Mouse (Mus musculus): ENCODE measurements around the gene Acadsb. TPM values are rescaled to one million over a fixed set of nuclear protein-coding genes. Genes with fewer than 3 reads are reported as not detected.

Gene Acadsb
- total RNA-seq, 2 experiments from 2014 or later, result 113 to 145 TPM

DNA sequence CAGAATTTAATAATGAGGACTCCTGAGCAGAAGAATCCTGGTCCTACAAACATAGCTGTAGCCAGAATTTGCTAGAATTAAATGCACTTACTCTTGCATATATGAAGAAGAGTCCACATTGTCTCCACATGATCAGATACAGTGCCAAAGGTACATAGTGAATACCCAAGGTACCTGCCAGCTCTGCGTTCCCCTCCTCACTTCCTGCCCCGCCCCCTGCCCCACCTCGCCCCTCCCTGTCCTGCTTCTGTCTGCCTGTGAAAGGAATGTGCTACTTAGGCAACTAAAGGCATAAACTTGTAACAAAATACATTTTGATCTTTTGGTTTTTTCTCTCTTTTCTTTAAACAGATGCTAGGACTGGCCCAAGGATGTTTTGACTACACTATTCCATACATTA, 26.6 kb downstream of the Acadsb start:
- intact Hi-C loops (cut with DNase I), result loop anchor here (10.0 kb wide), 1 partner anchor 448 kb away; no protein-coding TSS in a partner anchor
- no peak for DNase-seq

DNA sequence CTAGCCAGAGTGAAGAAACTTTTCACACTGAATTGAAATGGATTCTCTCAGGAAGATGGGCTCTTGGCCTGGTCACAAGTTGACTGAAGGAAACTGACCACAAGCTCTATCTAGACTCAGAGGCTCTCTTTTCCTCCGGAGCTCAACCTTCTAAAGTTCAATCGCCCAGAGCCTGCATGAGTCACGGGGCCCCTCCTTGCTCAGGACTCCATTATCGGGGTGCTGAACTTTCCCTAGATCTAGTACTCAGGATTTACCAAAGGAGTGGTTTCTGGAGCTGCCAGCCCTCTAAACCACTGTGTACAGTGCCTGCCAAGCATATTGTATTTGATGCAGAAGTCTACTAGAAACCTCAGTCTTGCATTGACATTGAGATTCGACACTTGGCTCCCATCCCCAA, 46.3 kb downstream of the Acadsb start:
- intact Hi-C loops (cut with DNase I), result no loop called here
- no peak for DNase-seq

DNA sequence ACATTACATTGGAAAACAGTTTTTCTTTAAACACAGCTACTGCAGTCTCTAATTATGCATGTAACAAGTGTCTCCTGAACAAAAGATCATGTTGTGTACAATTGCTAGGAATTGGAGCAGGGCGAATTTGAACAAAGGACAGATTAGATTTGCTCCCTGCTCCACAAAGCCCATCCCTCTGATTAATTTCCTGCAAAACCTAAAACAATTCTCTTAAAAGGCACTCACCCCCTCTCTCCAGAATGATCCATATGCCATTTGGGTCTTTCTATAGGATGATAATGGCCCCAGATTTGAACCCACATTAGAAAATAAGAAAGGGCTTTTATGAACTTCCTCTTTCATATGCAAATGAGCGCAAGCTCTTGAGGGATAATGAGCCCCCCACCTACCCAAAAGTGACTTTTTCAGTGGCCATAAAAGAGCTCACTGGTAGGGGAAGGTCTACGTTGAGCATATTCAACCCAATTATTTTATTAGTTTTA, 54.8 kb downstream of the Acadsb start:
- DNase-seq, result no peak
- intact Hi-C loops (cut with DNase I), result no loop called here

DNA sequence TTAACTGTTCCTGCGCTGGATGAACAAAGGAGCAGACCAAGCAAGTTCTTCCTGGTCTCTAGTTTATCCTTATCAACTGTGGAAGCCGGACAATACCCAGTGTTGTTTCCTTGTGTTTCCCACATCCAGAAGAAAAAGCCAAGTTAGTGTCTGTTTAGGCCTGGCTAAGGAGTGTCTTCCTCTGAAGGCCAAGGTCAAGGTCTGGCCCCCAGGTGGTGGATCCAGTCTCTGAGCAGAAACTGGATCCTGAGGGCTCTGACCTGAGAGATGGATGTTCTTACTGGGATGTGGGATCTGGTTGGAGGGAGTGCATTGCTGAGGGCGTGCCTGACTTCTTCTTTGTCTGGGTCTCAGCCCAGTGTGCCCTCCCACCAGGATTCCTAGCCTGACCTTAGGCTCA, 55.3 kb downstream of the Acadsb start:
- no peak for DNase-seq
- intact Hi-C loops (cut with DNase I), result no loop called here

DNA sequence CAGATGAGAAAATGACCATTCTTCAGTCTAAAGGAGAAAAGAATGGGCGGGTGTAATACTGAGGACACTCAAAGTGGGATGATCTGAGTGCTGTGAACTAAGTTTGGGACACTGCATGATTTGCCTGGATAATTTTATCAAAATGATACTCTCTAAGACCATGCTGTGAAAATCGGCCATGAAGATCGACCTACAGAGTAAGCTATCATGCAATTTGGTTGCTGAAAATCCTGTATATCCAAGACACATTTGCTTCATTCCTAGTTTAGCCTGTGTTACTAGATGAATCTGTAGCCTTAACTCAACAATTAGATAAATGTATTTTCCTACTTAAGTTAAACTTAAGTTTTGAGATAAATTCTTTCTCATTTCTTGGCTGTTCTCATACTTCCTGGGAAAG, 56.9 kb downstream of the Acadsb start:
- DNase-seq, result no peak
- intact Hi-C loops (cut with DNase I), result no loop called here

DNA sequence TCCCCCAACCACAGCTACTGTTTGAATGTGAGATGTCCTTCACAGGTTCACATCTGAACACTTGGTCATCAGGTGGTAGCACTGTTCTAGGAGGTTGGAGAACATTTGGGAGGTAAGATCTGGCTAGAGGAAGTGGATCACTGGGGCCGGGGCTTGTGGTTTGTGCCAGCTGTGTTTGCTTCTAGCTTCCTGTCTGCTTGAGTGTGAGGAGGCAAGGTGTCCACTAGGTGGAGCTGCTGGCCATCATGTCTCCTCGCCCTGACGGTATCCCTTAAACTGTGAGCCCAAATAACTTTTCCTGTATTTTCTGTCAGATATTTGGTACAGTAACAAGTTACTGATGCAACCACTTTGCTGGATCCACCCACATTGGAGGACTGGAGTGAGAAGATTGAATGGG, 59.1 kb downstream of the Acadsb start:
- intact Hi-C loops (cut with DNase I), result no loop called here
- no peak for DNase-seq

DNA sequence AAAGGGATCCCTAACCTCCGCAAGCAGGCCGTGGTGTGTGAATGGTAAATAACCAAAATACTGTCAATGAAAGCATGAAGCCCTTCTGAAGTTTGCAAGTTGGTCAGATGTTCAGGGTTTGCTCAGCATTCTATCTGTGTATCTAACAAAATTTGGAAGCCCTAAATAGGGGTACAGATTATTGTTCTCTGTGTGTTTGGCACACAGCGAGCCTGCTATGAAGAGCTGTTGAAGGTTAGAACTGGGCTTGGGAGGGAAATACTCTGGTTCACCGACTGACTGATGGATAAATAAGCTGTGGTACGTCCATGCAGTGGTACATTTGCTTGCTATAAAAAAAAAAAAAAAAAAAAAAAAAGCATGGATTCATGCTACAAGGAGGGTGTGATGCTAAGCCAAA, 61.1 kb downstream of the Acadsb start:
- no peak for DNase-seq
- intact Hi-C loops (cut with DNase I), result no loop called here

DNA sequence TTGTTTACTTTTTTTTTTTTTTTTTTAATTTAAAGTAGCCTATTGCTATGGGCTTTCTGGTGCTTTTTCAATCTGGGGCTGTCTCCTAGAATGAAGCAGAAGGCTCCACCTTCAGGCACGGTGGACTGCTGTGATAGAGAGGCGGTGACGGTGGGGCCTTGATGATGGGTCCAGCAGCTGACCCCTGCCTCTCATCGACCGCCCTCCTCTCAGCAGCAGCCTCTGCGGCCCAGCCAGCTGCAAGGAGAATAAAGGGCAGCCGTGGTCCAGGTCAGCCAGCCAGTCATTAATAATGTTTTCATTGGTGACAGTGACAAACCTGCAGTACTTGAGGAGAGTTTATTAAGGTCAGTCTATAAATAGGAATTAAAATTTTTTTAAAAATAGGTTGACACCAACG, 66.7 kb downstream of the Acadsb start:
- no peak for DNase-seq
- intact Hi-C loops (cut with DNase I), result no loop called here

DNA sequence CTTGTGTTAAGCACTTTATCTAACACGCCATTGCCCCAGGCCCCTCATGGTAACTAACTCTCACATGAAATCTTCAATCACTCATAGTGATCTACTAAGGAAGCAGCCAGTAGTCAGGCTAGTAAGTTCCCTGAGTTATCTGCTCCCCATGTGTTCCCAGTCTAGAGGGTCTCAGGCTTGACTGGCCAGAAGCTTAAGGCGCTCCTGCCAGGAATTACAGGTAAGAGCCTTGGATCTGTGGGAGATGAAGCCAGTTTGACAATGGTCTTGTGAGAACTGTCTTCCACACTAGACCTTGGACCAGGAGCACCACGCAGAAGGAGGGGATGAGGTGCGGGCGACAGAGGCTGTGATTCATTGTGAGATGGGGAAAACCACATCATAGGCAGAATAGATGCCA, 68.0 kb downstream of the Acadsb start:
- no peak for DNase-seq
- intact Hi-C loops (cut with DNase I), result no loop called here

Other genes with a start within 250 kb of the Acadsb start
- not detected for gene 5430419D17Rik, start 236.2 kb upstream of the Acadsb start, total RNA-seq (2021)
- gene Cuzd1, start 88.3 kb upstream of the Acadsb start, total RNA-seq (2021), result under 1 TPM; 0.26 to 0.44 TPM
- gene Fam24b, start 81.1 kb upstream of the Acadsb start, total RNA-seq (2021), result not detected
- gene Fam24a, start 76.7 kb upstream of the Acadsb start, total RNA-seq (2021), result not detected
- 10 to 100 TPM; 16.6 to 19.7 TPM for gene 2310057M21Rik, start 47.8 kb upstream of the Acadsb start, total RNA-seq (2021)
- gene Pstk, start 39.5 kb upstream of the Acadsb start, total RNA-seq (2021), result 10 to 100 TPM; 38.3 to 39.5 TPM
- 10 to 100 TPM; 21.6 to 25.6 TPM for gene Ikzf5, start 80 bp upstream of the Acadsb start, total RNA-seq (2021)
- not detected for gene Hmx3, start 132.3 kb downstream of the Acadsb start, total RNA-seq (2021)
- gene Hmx2, start 138.2 kb downstream of the Acadsb start, total RNA-seq (2021), result not detected
- gene Bub3, start 149.6 kb downstream of the Acadsb start, total RNA-seq (2021), result 10 to 100 TPM; 26.9 to 30.5 TPM

All from gastrocnemius, postnatal 36 days (tissue).